Mouse (Mus musculus): Measurements from ENCODE around the gene Tmem50b. TPM values are rescaled to one million over a fixed set of nuclear protein-coding genes. Genes with fewer than 3 reads are reported as not detected.

Tmem50b gene
- polyA plus RNA-seq, 1 experiment from 2014 or later: 60.8 TPM

GRCm38 (mm10) chr16:91561099-91561498 lies 36.5 kb downstream of the Tmem50b start:
- no peak for DNase-seq (ENCODE audit: low spot score)
- no peak for ATAC-seq (ENCODE audit: low FRiP score, low TSS enrichment)
- 62% methylated on average over 9 of the region's 9 CpGs for WGBS

DNA sequence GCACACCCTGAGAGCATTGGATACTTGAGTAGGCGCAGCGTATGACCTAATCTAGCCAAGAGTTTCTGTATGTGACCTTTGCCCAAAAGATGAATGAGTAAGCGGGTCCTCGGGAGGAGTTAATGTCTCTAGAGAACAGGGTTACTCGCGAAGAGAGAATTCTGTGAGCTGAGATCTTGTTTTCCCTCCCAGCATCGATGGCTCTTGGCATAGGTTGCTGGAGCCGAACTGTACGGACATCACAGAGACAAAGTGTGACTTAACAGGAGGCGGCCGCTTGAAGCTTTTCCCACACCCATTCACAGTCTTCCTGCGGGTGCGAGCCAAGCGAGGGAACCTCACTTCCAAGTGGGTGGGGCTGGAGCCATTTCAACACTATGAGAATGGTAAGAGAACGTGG lies 39.9 kb downstream of the Tmem50b start:
- 79% methylated on average over 15 of the region's 15 CpGs for WGBS
- DNase-seq (ENCODE audit: low spot score) (no peak), ATAC-seq (ENCODE audit: low FRiP score, low TSS enrichment) (no peak)
- no peak overlapping the region for H3K4me2 ChIP-seq (replicated peaks; ENCODE audit: low read depth)
- no peaks in the 10 kb centered on the region for H3K27me3 ChIP-seq (ENCODE audit: control insufficient read depth, insufficient read depth, low read length)
- H3K36me3 ChIP-seq (ENCODE audit: control insufficient read depth, insufficient read depth, low read length): peaks cover 7% of the 10 kb centered on the region; the same call in 1 of the 2 replicates
- H3K4me1 ChIP-seq (replicated peaks; ENCODE audit: control insufficient read depth, insufficient read depth): no peaks in the 10 kb centered on the region
- TF ChIP-seq CTCF (IDR thresholded peaks at IDR 0.05; ENCODE audit: low read depth) (no peak), EP300 (optimal IDR thresholded peaks at IDR 0.05) (no peak)
- H3K9me3 ChIP-seq (ENCODE audit: control insufficient read depth, low read length): no peaks in the 10 kb centered on the region
- H3K27ac ChIP-seq (replicated peaks): no peak overlapping the region
- no peak overlapping the region for H3K9ac ChIP-seq (ENCODE audit: low read length)
- H3K4me3 ChIP-seq (ENCODE audit: low read depth, low read length): no peak overlapping the region

More at GRCm38 (mm10) chr16:91561099-91561498, 36.5 kb downstream of the Tmem50b start:
- Histone ChIP-seq H3K36me3 (ENCODE audit: control insufficient read depth, insufficient read depth, low read length) (peaks cover 16% of the 10 kb centered on the region), H3K9me3 (ENCODE audit: control insufficient read depth, low read length) (no peaks in the 10 kb centered on the region), H3K27me3 (ENCODE audit: control insufficient read depth, insufficient read depth, low read length) (no peaks in the 10 kb centered on the region), H3K9ac (ENCODE audit: low read length) (no peak overlapping the region), H3K4me2 (replicated peaks; ENCODE audit: low read depth) (no peak overlapping the region), H3K4me3 (ENCODE audit: low read depth, low read length) (no peak overlapping the region), H3K27ac (replicated peaks) (no peak overlapping the region), H3K4me1 (replicated peaks; ENCODE audit: control insufficient read depth, insufficient read depth) (no peaks in the 10 kb centered on the region)
- TF ChIP-seq EP300 (optimal IDR thresholded peaks at IDR 0.05) (no peak), CTCF (IDR thresholded peaks at IDR 0.05; ENCODE audit: low read depth) (peak; percentile 72)

- H3K4me3 ChIP-seq (ENCODE audit: low read depth, low read length): no peak overlapping the region
- H3K4me1 ChIP-seq (replicated peaks; ENCODE audit: control insufficient read depth, insufficient read depth): no peaks in the 10 kb centered on the region
- H3K9me3 ChIP-seq (ENCODE audit: control insufficient read depth, low read length): no peaks in the 10 kb centered on the region
- no peak overlapping the region for H3K9ac ChIP-seq (ENCODE audit: low read length)
- H3K27ac ChIP-seq (replicated peaks): no peak overlapping the region
- no peak overlapping the region for H3K4me2 ChIP-seq (replicated peaks; ENCODE audit: low read depth)
- TF ChIP-seq EP300 (optimal IDR thresholded peaks at IDR 0.05): no peak
- TF ChIP-seq CTCF (IDR thresholded peaks at IDR 0.05; ENCODE audit: low read depth): no peak
- peaks cover 4% of the 10 kb centered on the region; the same call in 1 of the 2 replicates for H3K36me3 ChIP-seq (ENCODE audit: control insufficient read depth, insufficient read depth, low read length)
- WGBS: 94% methylated on average over 7 of the region's 7 CpGs
- no peak for ATAC-seq (ENCODE audit: low FRiP score, low TSS enrichment)
- no peak for DNase-seq (ENCODE audit: low spot score)
- no peaks in the 10 kb centered on the region for H3K27me3 ChIP-seq (ENCODE audit: control insufficient read depth, insufficient read depth, low read length)
These were observed 40.4 kb downstream of the Tmem50b start for GRCm38 (mm10) chr16:91557214-91557613.

DNA sequence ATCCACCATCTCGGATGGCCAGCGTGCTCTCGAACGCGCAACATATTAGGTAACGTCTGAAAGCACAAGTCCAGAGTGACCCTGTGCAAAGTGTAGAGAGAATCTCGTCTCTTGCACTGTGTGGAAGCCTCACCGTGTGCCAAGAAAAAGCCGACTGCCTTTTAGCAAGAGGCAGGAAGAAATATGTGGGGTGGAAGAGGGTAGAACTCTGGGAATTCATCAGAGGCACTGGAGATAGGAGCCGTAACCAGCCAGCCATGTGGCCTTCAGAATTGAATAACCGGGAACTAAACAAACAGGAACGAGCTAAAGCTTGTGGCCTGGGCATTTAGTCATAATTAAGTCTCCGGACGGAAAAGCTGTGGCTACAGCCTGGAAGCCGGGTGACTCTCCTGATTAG lies 40.9 kb downstream of the Tmem50b start:
- no peak for ATAC-seq (ENCODE audit: low FRiP score, low TSS enrichment)
- Histone ChIP-seq H3K27ac (replicated peaks) (no peak overlapping the region), H3K4me2 (replicated peaks; ENCODE audit: low read depth) (no peak overlapping the region), H3K4me1 (replicated peaks; ENCODE audit: control insufficient read depth, insufficient read depth) (no peaks in the 10 kb centered on the region), H3K36me3 (ENCODE audit: control insufficient read depth, insufficient read depth, low read length) (peaks cover 4% of the 10 kb centered on the region; the same call in 1 of the 2 replicates), H3K4me3 (ENCODE audit: low read depth, low read length) (no peak overlapping the region), H3K9me3 (ENCODE audit: control insufficient read depth, low read length) (no peaks in the 10 kb centered on the region), H3K9ac (ENCODE audit: low read length) (no peak overlapping the region), H3K27me3 (ENCODE audit: control insufficient read depth, insufficient read depth, low read length) (no peaks in the 10 kb centered on the region)
- WGBS: 69% methylated on average over 15 of the region's 15 CpGs
- TF ChIP-seq EP300 (optimal IDR thresholded peaks at IDR 0.05): no peak
- TF ChIP-seq CTCF (IDR thresholded peaks at IDR 0.05; ENCODE audit: low read depth): no peak
- DNase-seq (ENCODE audit: low spot score): no peak

- no peak for ATAC-seq (ENCODE audit: low FRiP score, low TSS enrichment)
These were observed 42.5 kb downstream of the Tmem50b start for GRCm38 (mm10) chr16:91555017-91555605.

GRCm38 (mm10) chr16:91553625-91554024 lies 44.0 kb downstream of the Tmem50b start:
- Histone ChIP-seq H3K27ac (replicated peaks) (no peak overlapping the region), H3K9ac (ENCODE audit: low read length) (no peak overlapping the region), H3K9me3 (ENCODE audit: control insufficient read depth, low read length) (no peaks in the 10 kb centered on the region), H3K4me3 (ENCODE audit: low read depth, low read length) (no peak overlapping the region), H3K36me3 (ENCODE audit: control insufficient read depth, insufficient read depth, low read length) (peaks cover 2% of the 10 kb centered on the region; the same call in 1 of the 2 replicates), H3K4me1 (replicated peaks; ENCODE audit: control insufficient read depth, insufficient read depth) (peaks cover 2% of the 10 kb centered on the region), H3K27me3 (ENCODE audit: control insufficient read depth, insufficient read depth, low read length) (no peaks in the 10 kb centered on the region), H3K4me2 (replicated peaks; ENCODE audit: low read depth) (no peak overlapping the region)
- ATAC-seq (ENCODE audit: low FRiP score, low TSS enrichment) (no peak), DNase-seq (ENCODE audit: low spot score) (no peak)
- WGBS: 42% methylated on average over 11 of the region's 12 CpGs
- no peak for TF ChIP-seq EP300 (optimal IDR thresholded peaks at IDR 0.05)
- TF ChIP-seq CTCF (IDR thresholded peaks at IDR 0.05; ENCODE audit: low read depth): no peak

More at GRCm38 (mm10) chr16:91555017-91555605, 42.5 kb downstream of the Tmem50b start:
- Histone ChIP-seq H3K4me1 (replicated peaks; ENCODE audit: control insufficient read depth, insufficient read depth) (no peaks in the 10 kb centered on the region), H3K27ac (replicated peaks) (no peak overlapping the region), H3K4me3 (ENCODE audit: low read depth, low read length) (no peak overlapping the region), H3K9ac (ENCODE audit: low read length) (no peak overlapping the region), H3K9me3 (ENCODE audit: control insufficient read depth, low read length) (no peaks in the 10 kb centered on the region), H3K4me2 (replicated peaks; ENCODE audit: low read depth) (no peak overlapping the region), H3K27me3 (ENCODE audit: control insufficient read depth, insufficient read depth, low read length) (no peaks in the 10 kb centered on the region), H3K36me3 (ENCODE audit: control insufficient read depth, insufficient read depth, low read length) (peaks cover 2% of the 10 kb centered on the region; the same call in 1 of the 2 replicates)
- WGBS: 89% methylated on average over 8 of the region's 8 CpGs
- no peak for DNase-seq (ENCODE audit: low spot score)
- no peak for TF ChIP-seq CTCF (IDR thresholded peaks at IDR 0.05; ENCODE audit: low read depth)
- TF ChIP-seq EP300 (optimal IDR thresholded peaks at IDR 0.05): no peak

Measured in stomach, postnatal 0 days (tissue).